Mouse (Mus musculus): ENCODE data around the gene Ralgps1. TPM values are rescaled to one million over a fixed set of nuclear protein-coding genes. Genes with fewer than 3 reads are reported as not detected.
A peak's percentile ranks its signal among the peaks of the same experiment; 100 is the strongest.

Ralgps1 gene
- polyA plus RNA-seq, 1 experiment from 2014 or later, result 1.8 TPM

GRCm38 (mm10) chr2:33274719-33275490 is 96.4 kb downstream of the Ralgps1 start:
- Histone ChIP-seq H3K36me3 (ENCODE audit: insufficient read depth, low read length) (no peaks in the 10 kb centered on the region), H3K4me3 (ENCODE audit: low read depth, low read length) (no peak overlapping the region), H3K27me3 (replicated peaks; ENCODE audit: insufficient read depth, low read length) (no peaks in the 10 kb centered on the region), H3K4me2 (replicated peaks; ENCODE audit: low read depth, low read length) (no peak overlapping the region), H3K9me3 (ENCODE audit: low read length) (no peaks in the 10 kb centered on the region), H3K4me1 (ENCODE audit: insufficient read depth, low read depth, low read length) (no peaks in the 10 kb centered on the region), H3K9ac (replicated peaks; ENCODE audit: low read depth) (no peak overlapping the region), H3K27ac (ENCODE audit: low read length) (no peak overlapping the region)
- WGBS, result 87% methylated on average over 12 of the region's 12 CpGs
- TF ChIP-seq EP300 (IDR thresholded peaks at IDR 0.05) (no peak), CTCF (IDR thresholded peaks at IDR 0.05) (no peak)
- DNase-seq (ENCODE audit: low spot score), result no peak
- no peak for ATAC-seq

- H3K9ac ChIP-seq (replicated peaks; ENCODE audit: low read depth), result no peak overlapping the region
- no peak overlapping the region for H3K27ac ChIP-seq (ENCODE audit: low read length)
- WGBS, result 60% methylated on average over 4 of the region's 4 CpGs
- no peaks in the 10 kb centered on the region for H3K27me3 ChIP-seq (replicated peaks; ENCODE audit: insufficient read depth, low read length)
- H3K4me3 ChIP-seq (ENCODE audit: low read depth, low read length), result no peak overlapping the region
- no peaks in the 10 kb centered on the region for H3K36me3 ChIP-seq (ENCODE audit: insufficient read depth, low read length)
- H3K4me1 ChIP-seq (ENCODE audit: insufficient read depth, low read depth, low read length), result no peaks in the 10 kb centered on the region
- TF ChIP-seq EP300 (IDR thresholded peaks at IDR 0.05) (no peak), CTCF (IDR thresholded peaks at IDR 0.05) (no peak)
- DNase-seq (ENCODE audit: low spot score) (peak; percentile 39), ATAC-seq (peak; percentile 36; the same call in 1 of the 2 replicates)
- no peak overlapping the region for H3K4me2 ChIP-seq (replicated peaks; ENCODE audit: low read depth, low read length)
- H3K9me3 ChIP-seq (ENCODE audit: low read length), result no peaks in the 10 kb centered on the region
These were observed 98.4 kb downstream of the Ralgps1 start for GRCm38 (mm10) chr2:33272665-33273439.

DNA sequence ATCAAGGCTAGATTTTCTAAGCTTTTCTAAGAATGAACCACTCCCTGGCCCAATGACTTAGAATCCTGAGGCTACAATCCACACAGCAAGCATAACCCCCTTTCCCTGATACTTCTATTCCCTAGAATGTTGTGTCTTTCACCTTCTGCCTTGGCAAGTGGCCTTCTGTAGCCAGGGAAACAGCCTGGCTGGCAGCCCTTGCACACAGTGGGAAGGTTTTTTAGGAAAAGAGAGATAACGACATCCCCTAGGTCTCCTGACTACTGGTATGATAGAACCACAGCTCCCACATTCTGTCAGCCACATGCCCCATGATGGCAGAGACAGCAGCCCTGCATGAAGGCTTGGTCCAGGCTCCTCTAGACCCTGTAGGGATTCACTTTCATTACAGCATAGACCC is 99.8 kb downstream of the Ralgps1 start:
- Histone ChIP-seq H3K4me1 (ENCODE audit: insufficient read depth, low read depth, low read length) (no peaks in the 10 kb centered on the region), H3K27me3 (replicated peaks; ENCODE audit: insufficient read depth, low read length) (no peaks in the 10 kb centered on the region), H3K36me3 (ENCODE audit: insufficient read depth, low read length) (no peaks in the 10 kb centered on the region), H3K27ac (ENCODE audit: low read length) (no peak overlapping the region), H3K4me2 (replicated peaks; ENCODE audit: low read depth, low read length) (no peak overlapping the region), H3K9ac (replicated peaks; ENCODE audit: low read depth) (no peak overlapping the region), H3K4me3 (ENCODE audit: low read depth, low read length) (no peak overlapping the region), H3K9me3 (ENCODE audit: low read length) (no peaks in the 10 kb centered on the region)
- WGBS, result 92% methylated on average over 1 of the region's 1 CpGs
- ATAC-seq, result no peak
- DNase-seq (ENCODE audit: low spot score), result no peak
- no peak for TF ChIP-seq CTCF (IDR thresholded peaks at IDR 0.05)
- no peak for TF ChIP-seq EP300 (IDR thresholded peaks at IDR 0.05)

GRCm38 (mm10) chr2:33270569-33270968 is 100.7 kb downstream of the Ralgps1 start:
- ATAC-seq (no peak), DNase-seq (ENCODE audit: low spot score) (no peak)
- TF ChIP-seq EP300 (IDR thresholded peaks at IDR 0.05) (no peak), CTCF (IDR thresholded peaks at IDR 0.05) (no peak)
- Histone ChIP-seq H3K36me3 (ENCODE audit: insufficient read depth, low read length) (no peaks in the 10 kb centered on the region), H3K9me3 (ENCODE audit: low read length) (no peaks in the 10 kb centered on the region), H3K4me1 (ENCODE audit: insufficient read depth, low read depth, low read length) (0 out of 2 replicates have a peak, but pooled peaks cover 3% of the 10 kb centered on the region), H3K9ac (replicated peaks; ENCODE audit: low read depth) (no peak overlapping the region), H3K27ac (ENCODE audit: low read length) (no peak overlapping the region), H3K27me3 (replicated peaks; ENCODE audit: insufficient read depth, low read length) (no peaks in the 10 kb centered on the region), H3K4me2 (replicated peaks; ENCODE audit: low read depth, low read length) (no peak overlapping the region), H3K4me3 (ENCODE audit: low read depth, low read length) (no peak overlapping the region)
- 94% methylated on average over 2 of the region's 2 CpGs for WGBS

DNA sequence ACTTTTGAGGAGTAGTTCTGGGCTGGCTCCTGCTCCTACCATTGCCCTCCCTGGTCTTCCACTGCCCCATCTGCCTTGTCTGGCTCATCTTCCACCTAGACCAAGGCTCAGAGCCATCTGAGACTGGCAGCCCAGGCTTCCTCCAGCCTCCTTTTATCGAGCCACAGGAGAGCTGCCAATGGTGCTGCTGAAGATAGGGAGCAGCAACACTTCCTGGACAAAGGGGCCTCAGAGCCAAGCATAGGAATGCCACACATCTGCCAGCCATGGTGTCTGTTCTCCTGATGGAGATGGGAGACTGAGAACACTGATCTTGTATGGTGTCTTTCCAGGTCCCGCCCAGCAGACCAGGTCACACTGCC is 102.2 kb downstream of the Ralgps1 start:
- Histone ChIP-seq H3K27ac (ENCODE audit: low read length) (no peak overlapping the region), H3K4me2 (replicated peaks; ENCODE audit: low read depth, low read length) (no peak overlapping the region), H3K9ac (replicated peaks; ENCODE audit: low read depth) (no peak overlapping the region), H3K4me1 (ENCODE audit: insufficient read depth, low read depth, low read length) (0 out of 2 replicates have a peak, but pooled peaks cover 6% of the 10 kb centered on the region), H3K4me3 (ENCODE audit: low read depth, low read length) (no peak overlapping the region), H3K27me3 (replicated peaks; ENCODE audit: insufficient read depth, low read length) (no peaks in the 10 kb centered on the region), H3K9me3 (ENCODE audit: low read length) (no peaks in the 10 kb centered on the region), H3K36me3 (ENCODE audit: insufficient read depth, low read length) (no peaks in the 10 kb centered on the region)
- WGBS, result 83% methylated on average over 2 of the region's 2 CpGs
- DNase-seq (ENCODE audit: low spot score), result no peak
- ATAC-seq, result no peak
- no peak for TF ChIP-seq EP300 (IDR thresholded peaks at IDR 0.05)
- TF ChIP-seq CTCF (IDR thresholded peaks at IDR 0.05), result no peak

DNA sequence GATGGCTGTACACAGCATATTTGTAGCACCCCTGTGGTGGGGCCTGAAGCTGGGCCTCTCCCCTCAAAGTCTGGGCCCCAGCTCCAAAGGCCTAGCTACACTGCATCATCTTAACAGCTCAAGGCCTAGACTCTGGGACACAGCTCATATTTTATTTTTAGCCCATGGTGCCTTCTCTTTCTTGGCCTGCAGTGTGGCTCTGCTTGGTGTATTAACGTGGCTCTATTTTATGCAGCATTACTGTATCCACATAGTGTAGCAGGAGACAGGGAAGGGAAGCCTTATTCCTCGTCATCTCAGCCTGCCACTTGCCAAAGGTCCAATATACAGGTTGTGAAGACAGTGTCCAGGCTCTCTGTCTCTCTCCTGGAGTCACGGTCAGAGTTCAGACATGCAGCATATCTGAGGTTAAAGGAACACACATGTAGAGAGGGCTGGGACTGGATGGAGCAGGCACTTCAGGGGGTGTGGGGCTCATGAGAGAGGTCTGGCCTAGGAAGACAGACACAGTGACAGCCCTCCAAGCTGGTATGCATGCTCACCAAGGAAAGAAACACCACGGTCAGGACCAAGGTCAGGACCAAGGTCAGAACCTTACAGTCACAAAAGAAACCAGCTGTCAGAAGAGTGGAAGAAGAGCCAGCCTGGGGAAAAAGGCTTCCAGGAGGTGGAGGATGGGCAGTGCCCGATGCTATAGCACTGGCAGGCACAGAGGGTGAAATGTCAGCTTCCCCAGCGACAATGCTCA is 102.7 kb downstream of the Ralgps1 start:
- Histone ChIP-seq H3K36me3 (ENCODE audit: insufficient read depth, low read length) (no peaks in the 10 kb centered on the region), H3K27ac (ENCODE audit: low read length) (no peak overlapping the region), H3K4me2 (replicated peaks; ENCODE audit: low read depth, low read length) (no peak overlapping the region), H3K27me3 (replicated peaks; ENCODE audit: insufficient read depth, low read length) (no peaks in the 10 kb centered on the region), H3K4me1 (ENCODE audit: insufficient read depth, low read depth, low read length) (0 out of 2 replicates have a peak, but pooled peaks cover 6% of the 10 kb centered on the region), H3K9ac (replicated peaks; ENCODE audit: low read depth) (no peak overlapping the region), H3K4me3 (ENCODE audit: low read depth, low read length) (no peak overlapping the region), H3K9me3 (ENCODE audit: low read length) (no peaks in the 10 kb centered on the region)
- no peak for TF ChIP-seq CTCF (IDR thresholded peaks at IDR 0.05)
- TF ChIP-seq EP300 (IDR thresholded peaks at IDR 0.05), result no peak
- ATAC-seq, result no peak
- WGBS, result 68% methylated on average over 6 of the region's 6 CpGs
- DNase-seq (ENCODE audit: low spot score), result no peak
